Mouse (Mus musculus): ENCODE results near the gene Tmbim7. TPM values are rescaled to one million over a fixed set of nuclear protein-coding genes. Genes with fewer than 3 reads are reported as not detected.

Gene Tmbim7
- total RNA-seq, 2 experiments from 2014 or later, result not detected

GRCm38 (mm10) chr5:3653801-3654200 is 2.8 kb downstream of the Tmbim7 start:
- no peak for ATAC-seq (replicated peaks; ENCODE audit: low FRiP score, poor library complexity, severe bottlenecking)

- ATAC-seq (replicated peaks; ENCODE audit: low FRiP score, poor library complexity, severe bottlenecking), result no peak
Observed at GRCm38 (mm10) chr5:3657085-3657484, 6.1 kb downstream of the Tmbim7 start, which contains the start of gene Gatad1. Gene Gatad1 (minus strand): TSS chr5:3657185.

GRCm38 (mm10) chr5:3665225-3665624 is 14.2 kb downstream of the Tmbim7 start:
- ATAC-seq (replicated peaks; ENCODE audit: low FRiP score, poor library complexity, severe bottlenecking), result no peak

GRCm38 (mm10) chr5:3666585-3666984 is 15.6 kb downstream of the Tmbim7 start:
- ATAC-seq (replicated peaks; ENCODE audit: low FRiP score, poor library complexity, severe bottlenecking), result no peak

GRCm38 (mm10) chr5:3669938-3670554 is 19.1 kb downstream of the Tmbim7 start:
- no peak for ATAC-seq (replicated peaks; ENCODE audit: low FRiP score, poor library complexity, severe bottlenecking)

GRCm38 (mm10) chr5:3688298-3688697 is 37.3 kb downstream of the Tmbim7 start:
- no peak for ATAC-seq (replicated peaks; ENCODE audit: low FRiP score, poor library complexity, severe bottlenecking)

GRCm38 (mm10) chr5:3691283-3691682 is 40.3 kb downstream of the Tmbim7 start:
- no peak for ATAC-seq (replicated peaks; ENCODE audit: low FRiP score, poor library complexity, severe bottlenecking)

- ATAC-seq (replicated peaks; ENCODE audit: low FRiP score, poor library complexity, severe bottlenecking), result no peak
Observed at GRCm38 (mm10) chr5:3692956-3693355, 42.0 kb downstream of the Tmbim7 start.

GRCm38 (mm10) chr5:3695191-3695590 is 44.2 kb downstream of the Tmbim7 start:
- ATAC-seq (replicated peaks; ENCODE audit: low FRiP score, poor library complexity, severe bottlenecking), result no peak

- ATAC-seq (replicated peaks; ENCODE audit: low FRiP score, poor library complexity, severe bottlenecking), result no peak
Observed at GRCm38 (mm10) chr5:3696031-3696430, 45.0 kb downstream of the Tmbim7 start.

GRCm38 (mm10) chr5:3700025-3700424 is 49.0 kb downstream of the Tmbim7 start:
- ATAC-seq (replicated peaks; ENCODE audit: low FRiP score, poor library complexity, severe bottlenecking), result no peak

- no peak for ATAC-seq (replicated peaks; ENCODE audit: low FRiP score, poor library complexity, severe bottlenecking)
Observed at GRCm38 (mm10) chr5:3702180-3702579, 51.2 kb downstream of the Tmbim7 start.

- ATAC-seq (replicated peaks; ENCODE audit: low FRiP score, poor library complexity, severe bottlenecking), result no peak
Observed at GRCm38 (mm10) chr5:3715800-3716199, 64.8 kb downstream of the Tmbim7 start.

GRCm38 (mm10) chr5:3719371-3719770 is 68.4 kb downstream of the Tmbim7 start:
- ATAC-seq (replicated peaks; ENCODE audit: low FRiP score, poor library complexity, severe bottlenecking), result no peak

- ATAC-seq (replicated peaks; ENCODE audit: low FRiP score, poor library complexity, severe bottlenecking), result no peak
Observed at GRCm38 (mm10) chr5:3722873-3723272, 71.9 kb downstream of the Tmbim7 start.

GRCm38 (mm10) chr5:3723415-3723814 is 72.4 kb downstream of the Tmbim7 start:
- no peak for ATAC-seq (replicated peaks; ENCODE audit: low FRiP score, poor library complexity, severe bottlenecking)

GRCm38 (mm10) chr5:3725491-3725890 is 74.5 kb downstream of the Tmbim7 start:
- ATAC-seq (replicated peaks; ENCODE audit: low FRiP score, poor library complexity, severe bottlenecking), result no peak

GRCm38 (mm10) chr5:3728820-3729219 is 77.8 kb downstream of the Tmbim7 start:
- no peak for ATAC-seq (replicated peaks; ENCODE audit: low FRiP score, poor library complexity, severe bottlenecking)

Measured in erythroid progenitor cell, adult 5-6 weeks (primary cell).